Mouse (Mus musculus) lung, adult 2 months (tissue): ENCODE measurements around the gene Ccna1.

Experiments
- CTCF ChIP-seq: fragments of 200-500 bp; IDR thresholded peaks from 2 replicates; pipeline ENCODE4 v1.5.1; 2011; ENCODE audit warnings: mild to moderate bottlenecking, low read length, control low read depth; ENCODE audit not compliant: insufficient read depth
- POLR2A ChIP-seq: fragments of 200-500 bp; IDR thresholded peaks from 2 replicates; pipeline ENCODE4 v1.6.1; 2011; ENCODE audit warnings: low read depth, mild to moderate bottlenecking, control low read depth, low read length, borderline replicate concordance; ENCODE audit errors: extremely low read depth

DNA sequence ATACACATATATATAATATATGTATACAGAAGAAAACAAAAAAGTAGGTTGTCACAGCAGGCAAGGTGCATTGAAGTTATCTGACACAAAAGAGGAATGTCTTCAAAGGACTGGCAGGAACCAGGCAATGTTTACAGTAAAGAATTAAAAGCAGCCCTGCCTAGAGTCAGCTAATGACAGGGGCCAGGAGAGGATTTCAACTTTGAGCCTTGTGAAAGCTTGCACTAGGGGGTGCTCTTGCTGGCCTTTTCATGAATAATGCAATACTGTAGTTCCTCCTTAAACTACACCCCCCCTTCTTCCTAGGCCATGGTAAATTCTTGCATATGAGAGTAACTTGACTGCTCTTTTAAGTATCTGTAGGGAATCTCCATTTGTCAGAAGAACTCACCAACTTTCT is 45.8 kb upstream of the Ccna1 start:
- no peak for TF ChIP-seq CTCF
- TF ChIP-seq POLR2A = no peak
